Mouse (Mus musculus): ENCODE measurements at regions not wholly inside any gene's neighbourhood (a gene's known extent, or its start where the extent isn't known, plus 50 kb on each side); places are given as distances from the start of the nearest gene placed in this dataset.
"Not testable (repeated sequence)": the region's sequence is repeated elsewhere in the genome, so short reads cannot be mapped to it uniquely, and the experiment has no call there.

DNA sequence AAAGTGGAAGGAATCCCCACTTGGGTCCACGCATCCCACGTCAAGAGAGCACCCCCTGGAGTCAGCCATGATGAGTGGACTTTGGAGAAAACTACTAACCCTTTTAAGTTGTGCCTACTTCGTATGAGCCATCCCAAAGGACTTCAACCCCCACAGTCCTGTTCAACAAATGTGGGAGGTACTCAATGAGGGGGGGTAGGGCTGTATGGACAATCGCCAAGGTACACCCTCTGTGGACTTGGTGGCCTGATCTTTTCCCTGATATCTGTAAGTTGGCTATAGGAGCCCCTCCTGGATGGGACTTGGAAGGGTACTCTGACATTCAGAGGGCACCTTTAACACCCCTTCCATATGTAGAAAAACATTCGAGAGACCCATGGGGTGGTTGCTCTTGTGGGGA is 256.5 kb upstream of the Olfr161 start:
- not testable (repeated sequence) for DNase-seq (ENCODE audit: low spot score in 2 of 2)

DNA sequence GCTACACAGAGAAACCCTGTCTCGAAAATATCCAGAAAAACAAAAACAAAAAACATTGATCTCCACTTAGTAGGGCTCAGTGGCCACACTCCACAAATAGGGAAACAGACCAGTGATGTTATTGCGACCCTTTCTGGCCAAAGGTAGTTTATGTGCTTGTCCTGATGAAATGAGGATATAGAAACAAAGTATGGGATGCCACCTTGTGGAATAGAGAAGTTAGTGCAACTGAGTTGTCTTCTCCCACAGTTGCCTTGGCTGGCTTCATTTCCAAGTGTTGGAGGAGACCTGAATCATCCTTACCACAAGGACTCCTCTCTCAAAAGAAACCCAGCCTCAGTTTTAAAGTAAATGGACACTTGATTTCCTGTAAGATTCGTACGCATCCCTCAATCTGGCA is 247.5 kb upstream of the Olfr161 start:
- DNase-seq (ENCODE audit: low spot score in 2 of 2) = not testable (repeated sequence)

GRCm38 (mm10) chr16:3344725-3345380 is 246.0 kb upstream of the Olfr161 start:
- DNase-seq (ENCODE audit: low spot score in 2 of 2) = not testable (repeated sequence)

GRCm38 (mm10) chr16:3349382-3349781 is 241.5 kb upstream of the Olfr161 start:
- DNase-seq (ENCODE audit: low spot score in 2 of 2) = peak; percentile 2 to 9

DNA sequence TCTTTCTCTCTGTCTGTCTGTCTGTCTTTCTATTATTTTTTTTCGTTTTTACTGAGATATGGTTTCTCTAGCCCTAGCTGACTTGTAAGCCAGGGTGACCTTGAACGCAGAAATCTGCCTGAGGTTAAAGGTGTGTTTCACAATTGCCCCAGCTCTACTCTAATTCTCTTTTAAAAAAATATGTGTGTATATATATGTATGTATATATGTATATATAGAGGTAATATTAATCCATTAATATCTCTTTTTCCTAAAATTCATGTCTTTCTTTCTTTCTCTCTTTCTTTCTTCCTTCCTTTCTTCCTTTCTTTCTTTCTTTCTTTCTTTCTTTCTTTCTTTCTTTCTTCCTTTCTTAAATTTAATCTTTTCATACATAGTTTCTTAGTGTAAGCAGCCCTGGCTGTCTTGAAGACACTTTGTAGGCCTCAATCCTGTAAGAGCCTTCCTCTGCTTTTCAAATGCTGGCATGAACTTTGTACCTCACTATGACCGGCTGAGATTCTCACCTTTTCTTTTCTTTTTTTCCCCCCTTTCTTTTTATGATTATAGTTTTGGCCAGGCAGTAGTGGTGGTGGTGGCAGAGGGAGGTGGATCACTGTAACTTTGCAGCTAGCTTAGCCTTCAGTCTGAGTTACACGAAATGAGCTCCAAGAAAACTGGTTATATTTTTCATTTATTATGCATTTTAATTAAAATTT is 240.8 kb upstream of the Olfr161 start:
- not testable (repeated sequence) for DNase-seq (ENCODE audit: low spot score in 2 of 2)

- DNase-seq (ENCODE audit: low spot score in 2 of 2) = not testable (repeated sequence)
Observed at GRCm38 (mm10) chr16:3350668-3351507, 240.0 kb upstream of the Olfr161 start.

DNA sequence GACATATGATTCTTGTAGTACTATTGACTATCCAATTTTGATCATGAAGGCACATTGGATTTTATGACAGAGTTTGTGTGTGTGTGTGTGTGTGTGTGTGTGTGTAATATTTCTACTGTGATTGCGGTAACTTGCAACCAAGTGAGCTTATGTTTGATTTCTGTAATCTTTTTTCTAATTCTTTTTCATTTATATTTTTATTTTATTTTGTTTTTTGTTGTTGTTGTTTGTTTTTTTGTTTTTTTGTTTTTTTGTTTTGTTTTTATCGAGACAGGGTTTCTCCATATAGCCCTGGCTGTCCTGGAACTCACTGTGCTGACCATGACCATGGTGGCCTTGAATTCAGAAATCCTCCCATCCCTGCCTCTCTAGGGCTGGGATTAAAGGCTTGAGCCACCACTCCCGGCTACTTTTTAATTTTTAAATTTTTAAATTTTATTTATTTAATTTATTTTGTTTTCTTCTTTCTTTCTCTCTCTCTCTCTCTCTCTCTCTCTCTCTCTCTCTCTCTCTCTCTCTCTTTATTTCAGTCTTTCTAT is 239.3 kb upstream of the Olfr161 start:
- not testable (repeated sequence) for DNase-seq (ENCODE audit: low spot score in 2 of 2)

All from layer of hippocampus, postnatal 10 days (tissue).